Mouse (Mus musculus) right cerebral cortex, postnatal 4 days (tissue): ENCODE results near the gene Gm13101.
"Not testable (repeated sequence)": the region's sequence is repeated elsewhere in the genome, so short reads cannot be mapped to it uniquely, and the experiment has no call there.

Source experiments
- DNase-seq: peaks from one replicate; pipeline ENCODE4 v3.0.0-alpha.2; 2022

The Gm13101 gene

GRCm38 (mm10) chr4:143966850-143967249 is at the start of gene Gm13101:
TSS of gene Gm13101 (minus strand) at chr4:143966950.
- not testable (repeated sequence) for DNase-seq

DNA sequence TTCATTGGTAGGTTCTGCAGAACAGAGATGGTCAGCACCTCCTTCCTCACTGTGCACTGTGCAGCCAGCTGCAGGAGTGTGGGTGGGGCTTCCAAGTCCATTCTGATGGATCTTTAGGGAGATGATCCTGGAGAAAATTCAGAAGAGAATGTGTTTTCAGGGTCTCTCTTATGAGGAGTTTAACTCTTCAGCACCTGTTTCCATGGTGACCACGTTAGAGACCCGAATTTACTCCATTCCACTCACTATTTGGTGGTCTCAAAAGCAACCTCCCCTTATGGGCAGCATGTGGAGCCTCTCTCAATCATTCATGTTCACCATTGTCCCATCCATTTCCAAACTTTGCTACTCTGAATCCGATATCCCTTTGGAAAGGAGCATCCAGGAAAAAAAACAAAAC is 27.5 kb upstream of the Gm13101 start, which contains the start of gene Pramef17:
Gene Pramef17, minus strand, starts transcription at position 101 of the 400 bp plus-strand sequence.
- DNase-seq: not testable (repeated sequence)

GRCm38 (mm10) chr4:143988126-143988525 is 21.4 kb upstream of the Gm13101 start:
- peak; percentile 48 for DNase-seq

- DNase-seq: peak; percentile 2
These were observed 20.8 kb upstream of the Gm13101 start for GRCm38 (mm10) chr4:143987475-143987941.

DNA sequence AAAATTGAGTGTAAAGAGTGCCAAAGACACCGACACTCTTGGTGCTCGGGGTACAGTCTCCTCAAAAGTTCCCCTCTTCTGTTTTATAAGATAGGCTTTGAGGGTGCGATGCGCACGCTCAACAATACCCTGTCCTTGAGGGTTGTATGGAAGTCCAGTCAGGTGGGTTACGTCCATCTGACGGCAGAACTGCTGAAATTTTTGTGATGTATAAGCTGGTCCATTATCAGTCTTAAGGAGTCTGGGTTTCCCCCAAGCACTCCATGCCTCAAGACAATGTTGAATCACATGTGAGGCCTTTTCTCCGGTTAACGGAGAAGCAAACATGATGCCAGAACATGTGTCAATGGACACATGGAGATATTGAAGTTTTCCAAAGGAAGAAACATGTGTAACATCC is 19.0 kb upstream of the Gm13101 start:
- peak; percentile 2 for DNase-seq

- DNase-seq: not testable (repeated sequence)
These were observed 18.4 kb upstream of the Gm13101 start for GRCm38 (mm10) chr4:143985165-143985564.

DNA sequence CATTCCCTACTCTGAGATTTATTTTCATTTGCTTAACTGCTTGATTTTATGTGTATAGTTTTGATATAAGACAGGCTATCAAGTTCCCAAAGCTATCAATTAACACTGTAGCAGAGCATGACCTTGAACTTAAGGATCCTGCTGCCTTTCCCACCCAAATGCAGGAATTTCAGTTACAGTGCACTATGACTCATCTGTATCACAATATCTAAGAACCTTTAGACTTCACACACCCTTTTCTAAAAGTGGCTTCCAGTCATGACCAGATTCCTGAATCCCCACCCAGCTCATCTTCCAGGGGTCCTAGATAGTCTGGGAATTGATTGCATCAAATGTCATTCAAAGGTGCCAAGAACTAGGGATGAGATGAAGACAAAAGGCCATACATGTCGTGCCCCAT is 16.7 kb upstream of the Gm13101 start:
- not testable (repeated sequence) for DNase-seq

DNA sequence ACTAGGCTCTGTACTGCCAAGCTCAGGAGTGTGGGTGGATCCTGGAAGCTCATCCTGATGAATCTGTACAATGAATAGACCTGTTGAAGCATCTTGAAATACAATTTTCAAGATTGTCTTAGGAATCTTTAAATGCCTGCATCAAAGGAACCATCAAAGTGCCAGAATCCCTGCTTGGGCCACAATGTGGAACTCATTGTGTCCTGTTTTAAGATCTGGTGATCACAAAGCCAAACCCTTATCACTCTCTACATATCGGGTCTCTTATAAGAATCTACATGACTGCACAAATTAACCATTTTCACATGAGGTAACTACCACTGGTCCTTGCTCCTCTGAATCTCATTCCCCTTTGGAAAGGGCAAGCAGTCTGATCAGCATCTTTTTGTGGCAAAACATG is 15.8 kb downstream of the Gm13101 start, which contains the start of gene Pramef25:
Gene Pramef25, minus strand, starts transcription at position 101 of the 400 bp plus-strand sequence.
- not testable (repeated sequence) for DNase-seq
